Comparison of ENCODE assay signal across 8 mouse cellular contexts in the genomic region with DNA sequence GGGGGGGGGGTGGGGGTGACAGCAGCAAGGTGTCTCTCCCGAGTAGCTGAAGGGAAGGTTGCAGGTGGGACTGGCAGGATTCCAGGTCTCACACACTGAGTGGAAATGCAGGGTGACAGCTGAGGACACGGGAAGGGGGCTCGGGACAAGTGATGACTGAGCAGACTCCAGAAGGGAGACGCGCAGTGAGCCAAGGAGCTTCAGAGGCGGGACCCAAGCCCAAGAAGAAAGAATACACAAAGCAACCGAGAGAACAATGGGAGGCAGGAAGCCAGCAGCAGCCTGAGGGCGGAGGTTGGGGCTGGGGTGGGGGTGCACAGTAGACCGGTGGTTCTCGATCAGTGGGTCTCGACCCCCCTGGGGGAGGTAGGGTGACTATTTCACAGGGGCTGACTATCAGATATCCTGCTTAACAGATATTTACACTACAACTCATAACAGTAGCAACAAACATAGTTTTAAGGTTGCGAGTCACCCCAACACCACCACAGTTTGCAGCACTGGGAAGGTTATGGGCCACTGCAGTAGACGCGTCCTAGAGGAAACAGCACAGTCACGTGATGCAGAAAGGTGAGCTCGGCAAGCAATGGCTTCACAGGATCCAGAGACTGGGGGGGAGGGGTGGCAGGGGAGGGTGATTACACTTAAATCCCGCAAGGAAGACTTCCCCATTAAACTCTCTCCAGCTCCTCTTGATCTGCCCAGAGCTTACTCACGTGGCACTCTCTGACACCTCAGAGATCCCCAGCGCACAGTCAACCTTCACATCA. TPM values are rescaled to one million over a fixed set of nuclear protein-coding genes. Genes with fewer than 3 reads are reported as not detected.
A peak's percentile ranks its signal among the peaks of the same experiment; 100 is the strongest.
DNase-seq lines count a peak whose midpoint lies in the region; ATAC-seq and TF ChIP-seq lines count a peak whose summit lies in the region.

No protein-coding gene starts in this region.

- peaks cover 19% of the 10 kb centered on the region for H3K4me1 ChIP-seq in kidney, postnatal 0 days (replicated peaks; ENCODE audit: insufficient read depth, low read length)
- peaks cover 48% of the 10 kb centered on the region for H3K4me1 ChIP-seq in forebrain, embryonic 15.5 days
- H3K4me1 ChIP-seq in limb, embryonic 10.5 days = peaks cover 61% of the 10 kb centered on the region
- peaks cover 21% of the 10 kb centered on the region for H3K4me1 ChIP-seq in midbrain, postnatal 0 days (ENCODE audit: insufficient read depth, low read length)

- 8% methylated on average over 19 of the region's 19 CpGs for WGBS in kidney, postnatal 0 days
- 5% methylated on average over 19 of the region's 19 CpGs for whole genome bisulfite sequencing in forebrain, embryonic 15.5 days
- 26% methylated on average over 19 of the region's 19 CpGs for WGBS in limb, embryonic 10.5 days
- WGBS in midbrain, postnatal 0 days = 7% methylated on average over 19 of the region's 19 CpGs

- H3K36me3 ChIP-seq in kidney, postnatal 0 days (ENCODE audit: insufficient read depth, low read length) = no peaks in the 10 kb centered on the region
- no peaks in the 10 kb centered on the region for H3K36me3 ChIP-seq in forebrain, embryonic 15.5 days
- H3K36me3 ChIP-seq in limb, embryonic 10.5 days = peaks cover 32% of the 10 kb centered on the region
- H3K36me3 ChIP-seq in midbrain, postnatal 0 days (ENCODE audit: insufficient read depth, low read length) = no peaks in the 10 kb centered on the region

- peak overlapping the region; percentile 55 for H3K4me2 ChIP-seq in kidney, postnatal 0 days (ENCODE audit: low read length)
- H3K4me2 ChIP-seq in forebrain, embryonic 15.5 days (replicated peaks) = peak overlapping the region; percentile 52
- peak overlapping the region; percentile 35 for H3K4me2 ChIP-seq in midbrain, postnatal 0 days (ENCODE audit: low read depth, low read length, poor library complexity, severe bottlenecking)

- H3K9me3 ChIP-seq in kidney, postnatal 0 days (replicated peaks; ENCODE audit: low read length) = no peaks in the 10 kb centered on the region
- H3K9me3 ChIP-seq in forebrain, embryonic 15.5 days = no peaks in the 10 kb centered on the region
- H3K9me3 ChIP-seq in limb, embryonic 10.5 days (replicated peaks) = no peaks in the 10 kb centered on the region
- H3K9me3 ChIP-seq in midbrain, postnatal 0 days (ENCODE audit: low read length) = no peaks in the 10 kb centered on the region

- H3K27me3 ChIP-seq in kidney, postnatal 0 days (ENCODE audit: insufficient read depth, low read length) = no peaks in the 10 kb centered on the region
- H3K27me3 ChIP-seq in forebrain, embryonic 15.5 days = no peaks in the 10 kb centered on the region
- no peaks in the 10 kb centered on the region for H3K27me3 ChIP-seq in limb, embryonic 10.5 days (ENCODE audit: low read depth, poor library complexity, severe bottlenecking)
- H3K27me3 ChIP-seq in midbrain, postnatal 0 days (ENCODE audit: insufficient read depth, low read length) = no peaks in the 10 kb centered on the region

- no peak for TF ChIP-seq CTCF in kidney, postnatal 0 days (IDR thresholded peaks at IDR 0.05; ENCODE audit: low read depth)
- TF ChIP-seq CTCF in midbrain, postnatal 0 days (IDR thresholded peaks at IDR 0.05) = no peak

- peak overlapping the region; percentile 17 for H3K4me3 ChIP-seq in kidney, postnatal 0 days (replicated peaks; ENCODE audit: low read depth, low read length)
- H3K4me3 ChIP-seq in forebrain, embryonic 15.5 days = peak overlapping the region; percentile 25
- H3K4me3 ChIP-seq in limb, embryonic 10.5 days = peak overlapping the region; percentile 10
- peak overlapping the region; percentile 8; the same call in 1 of the 2 replicates for H3K4me3 ChIP-seq in midbrain, postnatal 0 days (ENCODE audit: low read depth, low read length)

- H3K9ac ChIP-seq in kidney, postnatal 0 days (ENCODE audit: low read depth, low read length) = peak overlapping the region; percentile 23; the same call in 1 of the 2 replicates
- H3K9ac ChIP-seq in forebrain, embryonic 15.5 days (replicated peaks) = peak overlapping the region; percentile 27; the same call in 1 of the 2 replicates
- 0 out of 2 replicates have a peak overlapping the region, but pooled peaks have one; percentile 19 for H3K9ac ChIP-seq in midbrain, postnatal 0 days (replicated peaks; ENCODE audit: low read length, poor library complexity, severe bottlenecking)

- 0 out of 2 replicates have a peak overlapping the region, but pooled peaks have one; percentile 25 for H3K27ac ChIP-seq in kidney, postnatal 0 days
- peak overlapping the region; percentile 81 for H3K27ac ChIP-seq in forebrain, embryonic 15.5 days (replicated peaks)
- peak overlapping the region; percentile 42 for H3K27ac ChIP-seq in limb, embryonic 10.5 days
- no peak overlapping the region for H3K27ac ChIP-seq in midbrain, postnatal 0 days (ENCODE audit: low read depth, low read length)

- no peak; the same call in 1 of the 2 replicates for ATAC-seq in kidney, postnatal 0 days (replicated peaks; ENCODE audit: low FRiP score, low read depth)
- ATAC-seq in forebrain, embryonic 15.5 days (replicated peaks) = peak; percentile 71
- peak; percentile 29; the same call in 1 of the 2 replicates for ATAC-seq in midbrain, postnatal 0 days (ENCODE audit: low FRiP score)
- no peak for ATAC-seq in frontal cortex, adult (ENCODE audit: low TSS enrichment)

- peak; percentile 62 for DNase-seq in kidney, postnatal 0 days (ENCODE audit: low spot score)
- no peak for DNase-seq in kidney, adult 9 months
- DNase-seq in Muller cell, postnatal 12 days (ENCODE audit: inconsistent ontology term) = peak; percentile 86
- no peak for DNase-seq in limb, embryonic 10.5 days (ENCODE audit: low spot score)
- DNase-seq in midbrain, postnatal 0 days (ENCODE audit: low spot score) = peak; percentile 65
- DNase-seq in urinary bladder, postnatal 14 days (ENCODE audit: low spot score) = no peak

RNA-seq across cellular contexts. Expression of gene Uck2, which starts 14.6 kb away (rescaled TPM):
- polyA plus RNA-seq in kidney, postnatal 0 days (2015; fragmentation: Nextera tagmentation; extraction: Ambion mirVana) = 50.9 and 51.0 TPM in 2 replicates
- polyA plus RNA-seq in forebrain, embryonic 15.5 days (2015; fragmentation: Nextera tagmentation; extraction: Ambion mirVana) = 64.7 and 68.2 TPM in 2 replicates
- 138 and 172 TPM in 2 replicates for polyA plus RNA-seq in limb, embryonic 10.5 days (2016; fragmentation: Nextera tagmentation; extraction: Ambion mirVana)
- 54.4 and 74.2 TPM in 2 replicates for total RNA-seq in midbrain, postnatal 0 days (2014; rRNA removed)
- polyA plus RNA-seq in midbrain, postnatal 0 days (2015; fragmentation: Nextera tagmentation; extraction: Ambion mirVana) = 32.7 and 42.7 TPM in 2 replicates

RNA-seq across cellular contexts. Expression of gene Tmco1, which starts 37.7 kb away (rescaled TPM):
- polyA plus RNA-seq in kidney, postnatal 0 days (2015; fragmentation: Nextera tagmentation; extraction: Ambion mirVana) = 134 and 137 TPM in 2 replicates
- polyA plus RNA-seq in forebrain, embryonic 15.5 days (2015; fragmentation: Nextera tagmentation; extraction: Ambion mirVana) = 68.1 and 69.0 TPM in 2 replicates
- 60.9 and 64.4 TPM in 2 replicates for polyA plus RNA-seq in limb, embryonic 10.5 days (2016; fragmentation: Nextera tagmentation; extraction: Ambion mirVana)
- total RNA-seq in midbrain, postnatal 0 days (2014; rRNA removed) = 40.7 and 52.5 TPM in 2 replicates
- 74.4 and 74.9 TPM in 2 replicates for polyA plus RNA-seq in midbrain, postnatal 0 days (2015; fragmentation: Nextera tagmentation; extraction: Ambion mirVana)

Comparison
In these comparisons a context has a peak if more than half of its experiments do, and no peak if none do; other contexts are left out.
1. DNase-seq: peak in kidney, postnatal 0 days (single experiment), Muller cell, postnatal 12 days (single experiment) and midbrain, postnatal 0 days (single experiment); none in kidney, adult 9 months (single experiment), limb, embryonic 10.5 days (single experiment) and urinary bladder, postnatal 14 days (single experiment).
2. ATAC-seq: peak in forebrain, embryonic 15.5 days (single experiment) and midbrain, postnatal 0 days (single experiment); none in kidney, postnatal 0 days (single experiment) and frontal cortex, adult (single experiment).
3. Peak in every context shown above with its lines, with median percentiles within 50 percentile points of each other: H3K4me2 ChIP-seq, H3K4me3 ChIP-seq and H3K9ac ChIP-seq.